Mouse (Mus musculus): Measurements from ENCODE around the gene Ephx3.

GRCm38 (mm10) chr17:32233174-32233573, 43.8 kb upstream of the Ephx3 start:
- TF ChIP-seq POLR2A (IDR thresholded peaks at IDR 0.05; ENCODE audit: insufficient read length, low read depth) (no peak), TCF3 (IDR thresholded peaks at IDR 0.05; ENCODE audit: insufficient read length, low read depth) (no peak), MYOD1 (IDR thresholded peaks at IDR 0.05; ENCODE audit: control insufficient read depth in 1 of 3, insufficient read length in 2 of 3, low read depth in 2 of 3) (no peak)

All from myocyte (in vitro differentiated cells).